Mouse (Mus musculus) embryonic facial prominence, embryonic 13.5 days (tissue): ENCODE results near the gene Olfr1386. TPM values are rescaled to one million over a fixed set of nuclear protein-coding genes. Genes with fewer than 3 reads are reported as not detected.

Source experiments
- polyA plus RNA-seq: library from polyadenylated mRNA; unstranded; fragments of >200 nt; fragmentation: Nextera tagmentation; extraction: Ambion mirVana; gene quantifications from 2 replicates; pipeline ENCODE4 v1.2.1, GENCODE M21; 2015

Gene Olfr1386
- polyA plus RNA-seq, 1 experiment from 2014 or later = not detected

Other genes starting within 250 kb of the Olfr1386 start
- gene Mgat1, start 220.9 kb upstream of the Olfr1386 start, polyA plus RNA-seq = 53.5 and 56.7 TPM in 2 replicates
- not detected in 2 replicates for gene Olfr1393, start 186.7 kb upstream of the Olfr1386 start, polyA plus RNA-seq
- not detected in 2 replicates for gene Olfr1392, start 179.8 kb upstream of the Olfr1386 start, polyA plus RNA-seq
- gene Olfr10, start 160.3 kb upstream of the Olfr1386 start, polyA plus RNA-seq = not detected in 2 replicates
- 0.10 TPM in 1 of 2 replicates, not detected in the other for gene Olfr1391, start 142.3 kb upstream of the Olfr1386 start, polyA plus RNA-seq
- not detected in 2 replicates for gene Olfr1390, start 129.9 kb upstream of the Olfr1386 start, polyA plus RNA-seq
- gene Olfr1389, start 42.0 kb upstream of the Olfr1386 start, polyA plus RNA-seq = 0.17 TPM in 1 of 2 replicates, not detected in the other
- gene Olfr1388, start 28.4 kb upstream of the Olfr1386 start, polyA plus RNA-seq = 0.11 TPM in 2 replicates
- not detected in 2 replicates for gene Olfr1387, start 9.7 kb upstream of the Olfr1386 start, polyA plus RNA-seq
- not detected in 2 replicates for gene Olfr1385, start 24.0 kb downstream of the Olfr1386 start, polyA plus RNA-seq
- gene Olfr1384, start 41.7 kb downstream of the Olfr1386 start, polyA plus RNA-seq = 0.08 TPM in 1 of 2 replicates, not detected in the other
- gene Olfr1383, start 54.6 kb downstream of the Olfr1386 start, polyA plus RNA-seq = not detected in 2 replicates
- not detected in 2 replicates for gene Olfr1382, start 63.2 kb downstream of the Olfr1386 start, polyA plus RNA-seq
- gene Olfr1381, start 78.4 kb downstream of the Olfr1386 start, polyA plus RNA-seq = not detected in 2 replicates
- not detected in 2 replicates for gene Olfr1380, start 91.8 kb downstream of the Olfr1386 start, polyA plus RNA-seq
- gene Flt4, start 144.2 kb downstream of the Olfr1386 start, polyA plus RNA-seq = 4.1 and 4.5 TPM in 2 replicates
- gene Scgb3a1, start 198.6 kb downstream of the Olfr1386 start, polyA plus RNA-seq = not detected in 2 replicates
- 69.2 and 70.0 TPM in 2 replicates for gene Cnot6, start 247.7 kb downstream of the Olfr1386 start, polyA plus RNA-seq